Mouse (Mus musculus) neutrophil, adult 5-6 weeks (primary cell): Measurements from ENCODE around the gene Bbs4. TPM values are rescaled to one million over a fixed set of nuclear protein-coding genes. Genes with fewer than 3 reads are reported as not detected.
"Not testable (repeated sequence)": the region's sequence is repeated elsewhere in the genome, so short reads cannot be mapped to it uniquely, and the experiment has no call there.

Experiments
- ATAC-seq: fragments of 151-379, 151-347 bp; 2 replicates; pipeline ENCODE4 v1.8.0; 2017; ENCODE audit warnings: mild to moderate bottlenecking, moderate TSS enrichment; ENCODE audit not compliant: insufficient number of reproducible peaks, poor library complexity, low FRiP score, severe bottlenecking; ENCODE audit errors: extremely low read depth
- total RNA-seq: library from RNA; stranded (forward); fragments of 200-1000 nt; gene quantifications from 2 replicates; pipeline ENCODE4 v1.2.3, GENCODE M21; 2017

Bbs4 gene
- total RNA-seq: 8.7 and 10.2 TPM in 2 replicates

GRCm38 (mm10) chr9:59353253-59353639 lies at the start of gene Bbs4:
Bbs4 (minus strand) TSS chr9:59353508.
- peak; percentile 88 for ATAC-seq

DNA sequence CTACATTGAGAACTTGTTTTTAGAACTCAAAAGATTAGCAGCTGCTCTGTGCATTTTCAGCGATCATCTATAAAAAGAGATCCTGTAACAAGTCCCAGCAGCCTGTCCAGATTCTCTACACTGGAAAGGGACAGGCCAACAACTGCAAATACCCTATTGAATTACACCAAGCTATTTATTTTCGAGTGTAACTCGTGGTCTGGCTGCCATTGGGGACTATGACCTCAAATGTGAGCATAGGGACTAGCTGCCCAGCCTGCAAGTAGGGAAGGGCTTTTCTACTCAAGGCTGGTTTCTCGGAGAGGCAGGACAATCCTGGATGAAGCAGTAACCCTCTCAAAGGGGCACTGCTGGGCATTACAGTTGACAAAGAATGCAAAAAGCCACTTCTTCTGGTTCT lies 35.8 kb upstream of the Bbs4 start:
- no peak for ATAC-seq

DNA sequence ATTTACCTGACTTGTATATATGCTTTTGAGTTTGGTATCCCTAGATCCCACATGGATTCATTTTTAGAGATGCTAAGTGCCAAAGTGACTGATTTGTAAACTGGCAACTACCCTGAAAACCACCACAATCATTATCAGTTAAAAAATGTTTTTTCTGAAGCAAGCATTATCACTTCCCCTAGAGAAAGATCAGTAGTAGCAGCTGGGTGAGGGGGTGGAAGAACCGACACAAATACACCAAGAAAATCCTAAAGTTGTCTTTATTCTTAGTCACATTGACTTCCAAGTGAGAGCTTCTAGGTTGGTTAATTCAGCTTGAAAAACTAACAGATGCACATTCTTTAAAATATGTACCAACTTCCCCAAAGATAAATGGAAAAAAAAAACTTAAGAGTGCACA lies 35.0 kb upstream of the Bbs4 start:
- ATAC-seq: no peak

DNA sequence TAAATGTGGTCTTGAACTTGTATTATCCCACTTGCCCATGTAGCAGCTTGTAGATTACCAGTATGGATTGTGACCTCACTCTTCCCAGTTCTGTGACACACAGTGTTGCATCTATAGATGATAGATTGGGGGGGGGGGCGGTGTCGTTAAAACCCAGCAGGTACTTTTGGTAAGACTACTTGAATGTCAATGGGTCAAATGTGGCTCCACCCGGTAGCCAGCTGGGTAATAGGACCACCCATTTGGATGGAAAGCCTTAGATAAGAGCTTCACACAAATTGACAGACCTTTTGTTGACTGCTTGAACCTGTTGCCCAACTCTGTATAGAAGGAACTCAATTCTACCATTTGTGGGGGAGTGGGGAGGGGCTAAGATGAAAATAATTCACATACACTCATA lies 34.2 kb upstream of the Bbs4 start:
- no peak for ATAC-seq

- no peak for ATAC-seq
These were observed 22.3 kb upstream of the Bbs4 start for GRCm38 (mm10) chr9:59375626-59376025.

DNA sequence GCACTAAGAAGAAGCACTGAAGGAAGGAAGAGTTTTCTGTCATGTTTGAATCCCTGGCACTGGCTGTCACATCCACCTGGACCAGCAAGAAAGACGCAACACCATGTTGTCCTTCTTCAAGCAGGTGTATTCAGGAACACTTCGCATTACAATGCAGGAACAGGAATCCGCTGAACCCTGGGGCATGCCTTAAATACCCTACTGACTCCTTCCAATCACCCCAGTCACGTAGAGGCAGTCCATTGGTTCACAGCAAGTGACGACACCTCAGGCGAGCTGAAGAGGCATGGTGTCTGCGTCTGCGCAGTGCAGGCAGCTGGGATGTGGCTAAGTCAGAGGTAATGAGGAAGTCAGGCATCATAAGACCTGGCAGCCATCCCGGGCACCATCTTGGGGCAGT lies 16.3 kb upstream of the Bbs4 start:
- no peak for ATAC-seq

DNA sequence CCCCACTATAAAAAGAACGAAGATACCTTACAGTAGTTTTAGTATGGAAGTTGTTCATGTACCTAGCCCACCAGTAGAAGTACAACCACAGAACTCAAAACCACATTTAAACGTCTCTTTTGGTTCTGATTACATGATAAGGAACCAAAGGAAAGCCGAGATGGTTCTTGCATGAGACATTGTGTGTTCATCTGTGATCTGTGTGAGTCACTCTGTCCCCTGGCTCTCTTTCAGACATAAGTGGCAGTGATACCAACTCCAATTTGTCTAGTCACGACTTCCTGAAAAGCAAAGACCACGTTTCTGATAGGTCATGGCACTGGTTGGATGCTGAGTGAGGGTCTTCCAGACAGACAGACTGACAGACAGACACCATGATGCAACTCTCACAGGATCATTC lies 15.9 kb upstream of the Bbs4 start:
- no peak for ATAC-seq

GRCm38 (mm10) chr9:59360487-59360886 lies 7.2 kb upstream of the Bbs4 start:
- ATAC-seq: not testable (repeated sequence)

- ATAC-seq: not testable (repeated sequence)
These were observed 4.7 kb upstream of the Bbs4 start for GRCm38 (mm10) chr9:59358041-59358440.

GRCm38 (mm10) chr9:59352586-59353252 lies 589 bp downstream of the Bbs4 start:
- peak; percentile 4; the same call in 1 of the 2 replicates for ATAC-seq

GRCm38 (mm10) chr9:59346176-59346575 lies 7.1 kb downstream of the Bbs4 start:
- ATAC-seq: no peak

- ATAC-seq: 0 out of 2 replicates have a peak, but pooled peaks have one; percentile 23
These were observed 13.3 kb downstream of the Bbs4 start for GRCm38 (mm10) chr9:59340002-59340401.

- ATAC-seq: no peak
These were observed 14.2 kb downstream of the Bbs4 start for GRCm38 (mm10) chr9:59339107-59339506.

DNA sequence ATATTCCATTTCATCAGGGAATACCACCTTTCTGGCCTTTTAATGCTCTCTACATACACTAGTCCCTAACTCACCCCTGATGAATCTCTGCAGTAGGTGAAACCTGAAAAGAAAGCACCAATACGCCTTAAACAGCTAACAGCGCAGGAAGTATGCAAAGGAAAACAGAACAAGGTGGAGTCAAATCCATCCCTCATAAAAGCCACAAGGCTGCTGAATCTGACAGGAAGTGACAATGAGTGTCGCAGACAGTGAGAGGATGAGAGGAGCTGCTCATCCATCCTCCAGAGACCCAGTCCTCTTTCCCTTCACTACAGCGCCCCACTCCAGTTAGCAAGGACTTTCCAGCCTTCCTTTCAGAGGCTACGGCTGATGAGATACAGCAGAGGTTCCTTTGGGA lies 14.9 kb downstream of the Bbs4 start:
- no peak for ATAC-seq

DNA sequence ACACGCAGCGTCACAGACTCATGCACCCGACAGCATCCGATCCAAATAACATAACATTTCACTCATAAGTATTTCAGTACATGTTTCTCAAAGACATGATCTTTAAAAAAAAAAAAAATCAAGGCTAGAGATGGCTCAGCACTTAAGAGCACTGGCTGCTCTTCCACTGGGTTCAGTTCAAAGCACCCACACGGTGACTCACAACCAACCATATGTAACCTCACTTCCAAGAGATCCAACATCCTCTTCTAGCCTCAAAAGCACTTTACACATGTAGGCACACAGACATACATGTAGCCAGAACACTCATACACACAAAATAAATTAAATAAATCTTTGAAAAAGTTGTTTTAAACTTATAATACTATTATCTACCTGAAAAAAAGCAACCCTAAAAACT lies 15.4 kb downstream of the Bbs4 start:
- ATAC-seq: no peak

DNA sequence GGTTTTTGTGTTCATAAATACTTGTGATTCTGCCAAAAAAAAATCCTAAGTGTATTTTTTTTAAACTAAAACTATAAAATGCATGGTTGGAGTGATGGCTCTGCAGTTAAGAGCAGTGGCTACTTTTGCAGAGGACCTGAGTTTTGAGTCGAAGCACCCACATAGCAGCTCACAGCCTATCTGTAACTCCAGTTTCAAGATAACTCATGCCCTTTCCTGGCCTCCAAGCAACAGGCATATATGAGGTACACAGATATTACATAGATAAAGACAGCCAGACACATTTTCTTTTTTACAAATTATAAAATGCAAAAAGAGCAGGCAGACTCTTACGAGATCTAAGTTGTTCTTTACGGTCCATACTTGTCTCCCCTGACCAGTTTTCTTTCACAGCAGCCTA lies 16.8 kb downstream of the Bbs4 start:
- ATAC-seq: no peak

DNA sequence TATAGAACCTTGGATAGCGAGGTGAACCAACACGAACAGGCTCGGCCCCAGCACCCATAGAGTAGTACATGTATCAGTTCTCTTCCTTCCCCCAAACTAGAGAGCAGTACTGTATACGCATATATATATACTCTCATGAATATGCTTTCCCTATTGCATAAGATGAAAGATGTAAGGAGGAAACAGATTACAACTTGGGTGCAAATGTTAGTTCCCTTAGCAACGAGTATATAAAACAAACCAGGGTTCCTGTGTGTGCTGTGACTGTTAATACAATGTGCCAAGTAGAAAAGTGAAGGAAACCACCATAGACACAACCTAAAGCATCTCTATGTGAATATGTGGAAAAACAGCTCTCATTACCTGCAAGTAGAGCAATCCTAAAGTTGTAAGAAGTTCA lies 23.3 kb downstream of the Bbs4 start:
- ATAC-seq: no peak

- no peak for ATAC-seq
These were observed 29.0 kb downstream of the Bbs4 start for GRCm38 (mm10) chr9:59324351-59324750.

DNA sequence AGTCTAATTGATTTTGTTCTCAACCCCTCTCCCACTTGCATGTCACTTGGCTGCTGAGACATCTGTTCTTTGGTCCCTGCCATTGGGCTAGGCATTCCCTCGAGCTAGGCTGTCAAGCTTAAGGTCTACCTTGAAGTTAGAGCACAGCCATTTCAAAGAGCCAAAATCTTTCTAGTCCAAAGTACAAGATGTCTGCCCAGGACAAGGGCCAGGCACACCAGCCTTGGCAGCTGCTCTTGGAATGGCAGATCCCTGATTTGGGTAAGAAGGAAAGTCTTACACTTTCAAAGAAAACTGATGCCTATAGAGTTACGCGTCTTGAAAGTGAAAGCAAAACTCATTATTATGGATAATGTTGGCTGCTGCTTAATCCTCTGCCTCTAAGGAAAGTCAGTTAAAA lies 37.1 kb downstream of the Bbs4 start:
- ATAC-seq: no peak

- no peak for ATAC-seq
These were observed 42.0 kb downstream of the Bbs4 start for GRCm38 (mm10) chr9:59311284-59311670.

GRCm38 (mm10) chr9:59310582-59311283 lies 42.6 kb downstream of the Bbs4 start:
- ATAC-seq: no peak
